Mouse (Mus musculus) MEL (cell line): ENCODE data around the gene Morn1. TPM values are rescaled to one million over a fixed set of nuclear protein-coding genes. Genes with fewer than 3 reads are reported as not detected.

Experiments
- DNase-seq: peaks from one replicate; pipeline ENCODE4 v3.0.0; 2011; ENCODE audit warnings: low read depth, low spot score
- H3K27ac ChIP-seq: 2 replicates; pipeline ENCODE4 v1.5.1; 2012; ENCODE audit warnings: low read depth, mild to moderate bottlenecking, control low read depth, low read length, moderate library complexity; ENCODE audit not compliant: control insufficient read depth
- H3K27me3 ChIP-seq, 2 experiments: fragments of 150-350 bp in 1 of 2; sonication (generic) in 1 of 2; 2 replicates each; pipeline ENCODE4 v1.6.1; 2012; ENCODE audit warnings: low read length in 2 of 2, mild to moderate bottlenecking in 2 of 2, improper control_type of control experiment in 1 of 2, moderate library complexity in 1 of 2; ENCODE audit not compliant: insufficient read depth in 2 of 2, control insufficient read depth in 1 of 2
- H3K36me3 ChIP-seq, 2 experiments: 2 replicates each; pipeline ENCODE4 v1.6.1; 2012 to 2014; ENCODE audit warnings: low read length in 2 of 2, improper control_type of control experiment in 1 of 2, inconsistent platforms in 1 of 2, mild to moderate bottlenecking in 1 of 2; ENCODE audit not compliant: insufficient read depth in 2 of 2, control insufficient read depth in 1 of 2
- H3K4me1 ChIP-seq, 2 experiments: fragments of 150-350 bp in 1 of 2; sonication (generic) in 1 of 2; 2 replicates each; pipeline ENCODE4 v1.6.1; 2012; ENCODE audit warnings: low read length in 2 of 2, improper control_type of control experiment in 1 of 2, mild to moderate bottlenecking in 1 of 2; ENCODE audit not compliant: insufficient read depth in 2 of 2, control insufficient read depth in 1 of 2
- H3K4me3 ChIP-seq, 2 experiments: fragments of 150-350 bp in 1 of 2; sonication (generic) in 1 of 2; 2 replicates each; pipeline ENCODE4 v1.5.1; 2012; ENCODE audit warnings: low read depth in 2 of 2, low read length in 2 of 2, mild to moderate bottlenecking in 2 of 2, moderate library complexity in 2 of 2, control low read depth in 1 of 2, improper control_type of control experiment in 1 of 2; ENCODE audit not compliant: control insufficient read depth in 1 of 2, insufficient read depth in 1 of 2
- H3K79me2 ChIP-seq: 2 replicates; pipeline ENCODE4 v1.6.1; 2012; ENCODE audit warnings: mild to moderate bottlenecking, low read length, moderate library complexity; ENCODE audit not compliant: control insufficient read depth, poor library complexity, insufficient read depth
- H3K9ac ChIP-seq: 2 replicates; pipeline ENCODE4 v1.6.1; 2012; ENCODE audit warnings: low read depth, mild to moderate bottlenecking, control low read depth, low read length, moderate library complexity; ENCODE audit not compliant: control insufficient read depth, poor library complexity, severe bottlenecking
- H3K9me3 ChIP-seq: fragments of 150-350 bp; sonication (generic); replicated peaks from 2 replicates; pipeline ENCODE4 v1.6.1; 2012; ENCODE audit warnings: mild to moderate bottlenecking, low read length, improper control_type of control experiment, moderate library complexity; ENCODE audit not compliant: insufficient read depth
- CHD1 ChIP-seq: IDR thresholded peaks from 2 replicates; pipeline ENCODE4 v1.6.1; 2012; ENCODE audit warnings: low read depth, mild to moderate bottlenecking, inconsistent platforms, low read length, improper control_type of control experiment
- CHD2 ChIP-seq: IDR thresholded peaks from 2 replicates; pipeline ENCODE4 v1.6.1; 2011; ENCODE audit warnings: low read length, improper control_type of control experiment
- CTCF ChIP-seq, 3 experiments: IDR thresholded peaks in 2 of 3; conservative IDR thresholded peaks in 1 of 3; 2 replicates each; pipeline ENCODE4 v1.5.1; 2011 to 2012; ENCODE audit warnings: low read length in 3 of 3, low read depth in 2 of 3, mild to moderate bottlenecking in 2 of 3, improper control_type of control experiment in 1 of 3, inconsistent platforms in 1 of 3, mixed read lengths in 1 of 3, moderate library complexity in 1 of 3; ENCODE audit not compliant: control insufficient read depth in 1 of 3, insufficient read depth in 1 of 3, poor library complexity in 1 of 3, severe bottlenecking in 1 of 3
- E2F4 ChIP-seq: IDR thresholded peaks from 2 replicates; pipeline ENCODE4 v1.6.1; 2011; ENCODE audit warnings: low read depth, low read length, improper control_type of control experiment, borderline replicate concordance
- ELF1 ChIP-seq: IDR thresholded peaks from 2 replicates; pipeline ENCODE4 v1.6.1; 2014; ENCODE audit warnings: low read depth, mild to moderate bottlenecking, inconsistent platforms, low read length, improper control_type of control experiment, moderate library complexity
- EP300 ChIP-seq, 2 experiments: IDR thresholded peaks; 2 replicates each; pipeline ENCODE4 v1.6.1; 2011; ENCODE audit warnings: improper control_type of control experiment in 2 of 2, low read length in 2 of 2, low read depth in 1 of 2, mild to moderate bottlenecking in 1 of 2
- GABPA ChIP-seq: IDR thresholded peaks from 2 replicates; pipeline ENCODE4 v1.6.1; 2012; ENCODE audit warnings: low read depth, mild to moderate bottlenecking, inconsistent platforms, low read length, improper control_type of control experiment, moderate library complexity
- GATA1 ChIP-seq: IDR thresholded peaks from 2 replicates; pipeline ENCODE4 v1.6.1; 2011; ENCODE audit warnings: low read depth, low read length, improper control_type of control experiment
- HCFC1 ChIP-seq: IDR thresholded peaks from 2 replicates; pipeline ENCODE4 v1.6.1; 2012; ENCODE audit warnings: low read depth, mild to moderate bottlenecking, inconsistent platforms, low read length, improper control_type of control experiment, moderate library complexity
- JUND ChIP-seq: IDR thresholded peaks from 2 replicates; pipeline ENCODE4 v1.6.1; 2011; ENCODE audit warnings: low read depth, mild to moderate bottlenecking, improper control_type of control experiment, low read length
- KAT2A ChIP-seq: conservative IDR thresholded peaks from 2 replicates; pipeline ENCODE4 v1.6.1; 2012; ENCODE audit warnings: low read depth, low read length, improper control_type of control experiment, inconsistent platforms
- MAFK ChIP-seq: IDR thresholded peaks from 2 replicates; pipeline ENCODE4 v1.6.1; 2011; ENCODE audit warnings: low read depth, mild to moderate bottlenecking, low read length, improper control_type of control experiment, borderline replicate concordance
- MAX ChIP-seq: IDR thresholded peaks from 2 replicates; pipeline ENCODE4 v1.6.1; 2011; ENCODE audit warnings: low read length, improper control_type of control experiment
- MEF2A ChIP-seq: IDR thresholded peaks from 2 replicates; pipeline ENCODE4 v1.6.1; 2014; ENCODE audit warnings: low read depth, mild to moderate bottlenecking, inconsistent platforms, low read length, improper control_type of control experiment; ENCODE audit not compliant: poor library complexity, insufficient replicate concordance, severe bottlenecking; ENCODE audit errors: extremely low read depth
- MXI1 ChIP-seq: IDR thresholded peaks from 2 replicates; pipeline ENCODE4 v1.6.1; 2011; ENCODE audit warnings: mild to moderate bottlenecking, low read depth, low read length, improper control_type of control experiment
- MYB ChIP-seq: IDR thresholded peaks from 2 replicates; pipeline ENCODE4 v1.6.1; 2011; ENCODE audit warnings: mild to moderate bottlenecking, low read depth, low read length, improper control_type of control experiment
- NELFE ChIP-seq: IDR thresholded peaks from 2 replicates; pipeline ENCODE4 v1.6.1; 2011; ENCODE audit warnings: low read depth, low read length, improper control_type of control experiment
- NRF1 ChIP-seq: IDR thresholded peaks from 2 replicates; pipeline ENCODE4 v1.6.1; 2014; ENCODE audit warnings: low read depth, mild to moderate bottlenecking, inconsistent platforms, low read length, improper control_type of control experiment, moderate library complexity; ENCODE audit not compliant: poor library complexity, insufficient read depth, severe bottlenecking
- POLR2A ChIP-seq, 2 experiments: IDR thresholded peaks; 2 replicates each; pipeline ENCODE4 v1.6.1; 2011 to 2012; ENCODE audit warnings: low read length in 2 of 2, mild to moderate bottlenecking in 2 of 2, control low read depth in 1 of 2, improper control_type of control experiment in 1 of 2, low read depth in 1 of 2, moderate library complexity in 1 of 2; ENCODE audit not compliant: control insufficient read depth in 1 of 2, insufficient read depth in 1 of 2, poor library complexity in 1 of 2
- POLR2AphosphoS2 ChIP-seq: IDR thresholded peaks from 2 replicates; pipeline ENCODE4 v1.6.1; 2011; ENCODE audit warnings: low read length, improper control_type of control experiment
- POLR2AphosphoS5 ChIP-seq: IDR thresholded peaks from 2 replicates; pipeline ENCODE4 v1.6.1; 2012; ENCODE audit warnings: low read depth, borderline replicate concordance, mild to moderate bottlenecking, inconsistent platforms, low read length, moderate library complexity, mixed read lengths
- RAD21 ChIP-seq: IDR thresholded peaks from 2 replicates; pipeline ENCODE4 v1.6.1; 2011; ENCODE audit warnings: mild to moderate bottlenecking, low read depth, low read length, improper control_type of control experiment
- SIN3A ChIP-seq: IDR thresholded peaks from 2 replicates; pipeline ENCODE4 v1.6.1; 2012; ENCODE audit warnings: low read length, improper control_type of control experiment, inconsistent platforms
- SMC3 ChIP-seq: IDR thresholded peaks from 2 replicates; pipeline ENCODE4 v1.6.1; 2011; ENCODE audit warnings: low read depth, low read length, improper control_type of control experiment
- TAL1 ChIP-seq: IDR thresholded peaks from 2 replicates; pipeline ENCODE4 v1.6.1; 2012; ENCODE audit warnings: mild to moderate bottlenecking, inconsistent platforms, low read length, moderate library complexity, mixed read lengths
- TBP ChIP-seq: IDR thresholded peaks from 2 replicates; pipeline ENCODE4 v1.8.0; 2011; ENCODE audit warnings: low read depth, low read length, improper control_type of control experiment
- TCF12 ChIP-seq: IDR thresholded peaks from 2 replicates; pipeline ENCODE4 v1.6.1; 2014; ENCODE audit warnings: low read depth, mild to moderate bottlenecking, inconsistent platforms, low read length, improper control_type of control experiment, moderate library complexity
- ZC3H11A ChIP-seq: IDR thresholded peaks from 2 replicates; pipeline ENCODE4 v1.6.1; 2012; ENCODE audit warnings: low read depth, mild to moderate bottlenecking, inconsistent platforms, low read length, improper control_type of control experiment
- ZKSCAN1 ChIP-seq: IDR thresholded peaks from 2 replicates; pipeline ENCODE4 v1.6.1; 2012; ENCODE audit warnings: low read depth, mild to moderate bottlenecking, inconsistent platforms, low read length, improper control_type of control experiment, moderate library complexity
- ZMIZ1 ChIP-seq: IDR thresholded peaks from 2 replicates; pipeline ENCODE4 v1.6.1; 2012; ENCODE audit warnings: low read depth, mild to moderate bottlenecking, inconsistent platforms, low read length, improper control_type of control experiment, moderate library complexity
- ZNF384 ChIP-seq: IDR thresholded peaks from 2 replicates; pipeline ENCODE4 v1.6.1; 2012; ENCODE audit warnings: low read depth, mild to moderate bottlenecking, inconsistent platforms, low read length, improper control_type of control experiment
- polyA plus RNA-seq, 2 experiments: library from polyadenylated mRNA; stranded (reverse) in 1 of 2; unstranded in 1 of 2; fragments of >175 nt in 1 of 2; fragments of >200 nt in 1 of 2; gene quantifications; 2 replicates each; pipeline versions ENCODE4 v1.2.1 to v1.2.4; 2012; ENCODE audit warnings: low replicate concordance in 2 of 2, low read depth in 1 of 2; ENCODE audit not compliant: insufficient read length in 2 of 2, insufficient read depth in 1 of 2, missing spikeins in 1 of 2
- total RNA-seq: library from RNA; depleted of rRNA; stranded (reverse); fragments of 300-350 nt; gene quantifications from 2 replicates; pipeline ENCODE4 v1.2.3, GENCODE M21; 2012

Gene Morn1
- total and polyA plus RNA-seq, 3 experiments = 4.1 to 4.4 TPM; not detected in 1

DNA sequence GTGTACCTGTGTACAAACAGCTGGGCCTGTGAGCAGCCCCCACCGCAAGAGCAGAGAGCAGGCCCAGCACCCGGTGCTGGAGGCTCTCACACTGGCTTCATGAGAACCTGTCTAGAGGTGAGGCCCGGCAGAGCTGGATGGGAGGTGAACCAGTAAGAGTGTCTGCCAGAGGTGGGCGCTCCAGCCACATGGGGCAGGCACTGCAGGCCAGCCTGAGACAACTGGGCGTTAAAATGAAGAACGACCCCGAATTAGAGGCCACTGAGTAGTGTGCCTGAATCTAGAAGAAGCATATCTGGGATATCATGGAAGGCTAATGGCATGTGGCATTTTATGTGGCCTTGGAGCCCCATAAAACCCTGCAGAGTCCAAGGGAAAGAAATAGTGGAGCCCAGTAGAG lies 33.7 kb downstream of the Morn1 start:
- no peaks in the 10 kb centered on the region for H3K27me3 ChIP-seq
- H3K4me3 ChIP-seq = no peak overlapping the region
- peaks cover 0 to 33% of the 10 kb centered on the region in 2 experiments; a peak in 2 of 4 replicates for H3K36me3 ChIP-seq
- TF ChIP-seq MYB (no peak), GABPA (no peak), MEF2A (no peak), ZC3H11A (no peak), TCF12 (no peak), JUND (no peak), KAT2A (no peak), ELF1 (no peak), CTCF (IDR thresholded peaks at IDR 0.05 in 2 of 3, conservative IDR thresholded peaks at IDR 0.05 in 1 of 3; ENCODE audit: control insufficient read depth in 1 of 3, insufficient read depth in 1 of 3, low read depth in 2 of 3, low read length in 3 of 3, poor library complexity in 1 of 3, severe bottlenecking in 1 of 3) (no peak; a peak in 1 of 6 replicates), HCFC1 (no peak), POLR2AphosphoS2 (no peak), MAX (no peak), TAL1 (no peak), SIN3A (no peak)
- H3K9me3 ChIP-seq = no peaks in the 10 kb centered on the region
- no peak overlapping the region for H3K27ac ChIP-seq
- peaks cover 27 to 54% of the 10 kb centered on the region in 2 experiments for H3K4me1 ChIP-seq
- no peak overlapping the region for H3K9ac ChIP-seq
- DNase-seq = no peak
- no peaks in the 10 kb centered on the region for H3K79me2 ChIP-seq

DNA sequence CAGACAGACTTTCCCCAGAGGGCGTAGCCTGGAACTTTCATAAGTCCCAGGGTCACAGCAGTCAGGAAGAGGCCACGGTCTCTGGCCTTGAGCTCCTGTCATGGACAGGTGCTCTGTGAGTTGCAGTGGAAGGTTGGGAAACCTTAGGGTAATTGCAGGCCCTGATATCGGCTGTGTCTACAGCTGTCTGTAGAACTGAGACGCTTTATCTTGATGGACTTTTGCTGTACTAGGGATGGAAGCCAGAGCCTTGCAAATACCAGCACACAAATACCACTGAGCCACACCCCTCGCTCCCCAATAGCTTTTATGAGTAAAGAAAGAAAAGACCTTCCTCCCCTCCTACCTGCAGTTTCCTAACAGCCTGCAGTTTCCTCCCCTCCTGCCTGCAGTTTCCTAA lies 34.2 kb downstream of the Morn1 start:
- Histone ChIP-seq H3K4me1 (peaks cover 27 to 59% of the 10 kb centered on the region in 2 experiments), H3K27ac (no peak overlapping the region), H3K36me3 (peaks cover 0 to 35% of the 10 kb centered on the region in 2 experiments; a peak in 2 of 4 replicates), H3K9ac (no peak overlapping the region), H3K79me2 (no peaks in the 10 kb centered on the region), H3K4me3 (no peak overlapping the region), H3K9me3 (no peaks in the 10 kb centered on the region), H3K27me3 (no peaks in the 10 kb centered on the region)
- peak; percentile 61 for DNase-seq
- TF ChIP-seq ZKSCAN1 (no peak), RAD21 (no peak), NRF1 (no peak), CHD1 (no peak), MAFK (0 out of 2 replicates have a peak, but pooled peaks have one; percentile 25), JUND (no peak), GATA1 (peak; percentile 75), TCF12 (peak; percentile 74), POLR2A (IDR thresholded peaks at IDR 0.05; ENCODE audit: control insufficient read depth in 1 of 2, insufficient read depth in 1 of 2, low read depth in 1 of 2, low read length in 2 of 2, poor library complexity in 1 of 2) (no peak), E2F4 (no peak), POLR2AphosphoS5 (no peak), ZMIZ1 (no peak), CHD2 (no peak), HCFC1 (no peak), ZNF384 (no peak), MXI1 (no peak), EP300 (IDR thresholded peaks at IDR 0.05; ENCODE audit: low read depth in 1 of 2, low read length in 2 of 2) (no peak), MEF2A (no peak), MAX (no peak), NELFE (no peak), ELF1 (no peak), SIN3A (peak; percentile 50; the same call in 1 of the 2 replicates), GABPA (no peak), TBP (no peak), CTCF (IDR thresholded peaks at IDR 0.05 in 2 of 3, conservative IDR thresholded peaks at IDR 0.05 in 1 of 3; ENCODE audit: control insufficient read depth in 1 of 3, insufficient read depth in 1 of 3, low read depth in 2 of 3, low read length in 3 of 3, poor library complexity in 1 of 3, severe bottlenecking in 1 of 3) (no peak), ZC3H11A (no peak), SMC3 (no peak)
